Mouse (Mus musculus) intestine, embryonic 15.5 days (tissue): ENCODE results near the gene Abca13. TPM values are rescaled to one million over a fixed set of nuclear protein-coding genes. Genes with fewer than 3 reads are reported as not detected.
"Not testable (repeated sequence)": the region's sequence is repeated elsewhere in the genome, so short reads cannot be mapped to it uniquely, and the experiment has no call there.

Experiments used
- ATAC-seq: fragments of 200-750 bp; cut with Nextera tagmentation; 2 replicates; pipeline ENCODE4 v1.8.0; 2017; ENCODE audit warnings: moderate TSS enrichment, moderate library complexity
- H3K27ac ChIP-seq: fragments of 300-500 bp; sonication (generic); 2 replicates; pipeline ENCODE4 v1.5.1; 2015; ENCODE audit warnings: mild to moderate bottlenecking, inconsistent platforms
- H3K27me3 ChIP-seq: fragments of 300-500 bp; sonication (generic); replicated peaks from 2 replicates; pipeline ENCODE4 v1.6.1; 2015; ENCODE audit warnings: inconsistent platforms
- H3K36me3 ChIP-seq: fragments of 300-500 bp; sonication (generic); 2 replicates; pipeline ENCODE4 v1.6.1; 2015; ENCODE audit warnings: inconsistent platforms
- H3K4me1 ChIP-seq: fragments of 300-500 bp; sonication (generic); replicated peaks from 2 replicates; pipeline ENCODE4 v1.6.1; 2015; ENCODE audit warnings: inconsistent platforms
- H3K4me2 ChIP-seq: fragments of 300-500 bp; sonication (generic); replicated peaks from 2 replicates; pipeline ENCODE4 v1.6.1; 2015; ENCODE audit warnings: mild to moderate bottlenecking, inconsistent platforms
- H3K4me3 ChIP-seq: fragments of 300-500 bp; sonication (generic); replicated peaks from 2 replicates; pipeline ENCODE4 v1.5.1; 2015; ENCODE audit warnings: inconsistent platforms
- H3K9ac ChIP-seq: fragments of 300-500 bp; sonication (generic); 2 replicates; pipeline ENCODE4 v1.6.1; 2015; ENCODE audit warnings: inconsistent platforms
- H3K9me3 ChIP-seq: fragments of 300-500 bp; sonication (generic); 2 replicates; pipeline ENCODE4 v1.6.1; 2016; ENCODE audit warnings: inconsistent platforms
- WGBS: fragments of 180-500 bp; shearing (Covaris S2); methylation state at CpG from one replicate; pipeline ENCODE4 v1.1.7; 2015; 5-methylcytosine and 5-hydroxymethylcytosine counted together
- polyA plus RNA-seq: library from polyadenylated mRNA; unstranded; fragments of >200 nt; fragmentation: Nextera tagmentation; extraction: Ambion mirVana; gene quantifications from 2 replicates; pipeline ENCODE4 v1.2.1, GENCODE M21; 2015

The Abca13 gene
- polyA plus RNA-seq = 0.39 and 0.52 TPM in 2 replicates

DNA sequence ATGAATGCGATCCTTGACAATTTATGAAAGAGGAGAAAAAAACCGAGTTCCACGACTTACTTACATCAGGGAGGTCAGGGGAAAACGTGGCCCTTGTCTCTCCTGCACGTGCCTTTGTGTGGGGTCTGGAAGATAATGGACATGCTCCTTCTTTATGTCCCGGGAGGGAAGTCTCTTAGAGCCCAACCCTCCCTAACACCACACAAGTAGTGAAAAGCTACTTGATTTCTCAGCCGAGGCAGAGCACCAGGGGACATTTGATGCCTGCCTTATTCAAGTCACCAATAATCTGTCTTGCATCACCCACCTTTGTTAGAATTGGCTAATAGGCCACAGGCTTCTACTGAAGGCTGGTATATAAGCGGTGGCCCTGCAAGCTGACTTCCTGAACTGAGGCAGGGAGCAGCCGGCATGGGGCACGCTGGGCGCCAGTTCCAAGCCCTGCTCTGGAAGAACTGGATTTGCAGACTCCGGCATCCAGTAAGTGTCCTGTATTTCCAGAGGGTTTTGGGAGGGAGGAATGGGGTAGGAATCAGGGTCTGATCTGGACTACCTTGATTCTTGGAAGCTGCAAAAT, at the start of gene Abca13:
TSS of gene Abca13 (plus strand) at position 388 of the 577 bp plus-strand sequence.
- no peaks in the 10 kb centered on the region for H3K9me3 ChIP-seq
- no peak within 1 kb of the TSS for H3K9ac ChIP-seq
- H3K4me1 ChIP-seq = no peaks in the 10 kb centered on the region
- no peak within 1 kb of the TSS for H3K4me2 ChIP-seq
- H3K4me3 ChIP-seq = no peak within 1 kb of the TSS
- WGBS = 46% methylated on average over 12 of the region's 12 CpGs
- no peak for ATAC-seq
- no peaks in the 10 kb centered on the region for H3K27me3 ChIP-seq
- H3K27ac ChIP-seq = no peak within 1 kb of the TSS
- H3K36me3 ChIP-seq = no peaks in the 10 kb centered on the region

DNA sequence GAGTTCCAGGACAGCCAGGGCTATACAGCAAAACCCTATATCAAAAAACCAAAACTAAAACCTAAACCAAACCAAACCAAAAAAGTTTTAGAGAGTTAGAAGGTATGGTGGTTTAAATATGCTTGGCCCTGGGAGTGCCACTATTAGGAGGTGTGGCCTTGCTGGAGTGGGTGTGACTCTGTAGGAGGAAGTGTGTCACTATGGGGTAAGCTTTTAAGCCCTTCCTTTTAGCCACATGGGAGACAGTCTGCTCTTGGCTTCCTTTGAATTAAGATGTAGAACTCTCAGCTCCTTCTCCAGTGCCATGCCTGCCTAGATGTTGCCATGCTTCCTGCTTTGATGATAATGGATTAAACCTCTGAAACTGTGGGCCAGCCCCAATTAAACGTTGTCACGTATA, 46.6 kb upstream of the Abca13 start:
- H3K9ac ChIP-seq = no peak overlapping the region
- ATAC-seq = no peak

DNA sequence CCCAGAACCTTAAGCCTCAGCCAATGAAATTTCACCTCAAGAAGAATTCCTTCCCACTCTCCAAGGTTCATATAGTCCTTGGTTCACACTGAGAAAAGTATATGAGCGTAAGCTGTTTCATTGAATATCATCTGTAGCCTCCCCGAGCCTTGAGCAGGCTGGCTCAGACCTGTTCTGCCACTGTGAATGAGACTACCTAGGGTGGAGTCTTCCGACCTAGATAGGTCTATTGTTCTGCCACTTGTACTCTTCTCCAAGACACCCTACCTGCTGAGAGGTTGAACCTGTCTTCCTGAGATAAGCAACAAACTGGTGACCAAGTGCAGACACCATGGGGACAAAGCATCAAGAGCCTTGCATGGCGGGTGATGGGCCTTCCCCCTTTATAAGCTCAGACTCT, 45.6 kb upstream of the Abca13 start:
- Histone ChIP-seq H3K36me3 (no peaks in the 10 kb centered on the region), H3K27ac (no peak overlapping the region), H3K9me3 (no peaks in the 10 kb centered on the region), H3K9ac (no peak overlapping the region), H3K27me3 (no peaks in the 10 kb centered on the region), H3K4me1 (no peaks in the 10 kb centered on the region), H3K4me3 (no peak overlapping the region), H3K4me2 (no peak overlapping the region)
- 87% methylated on average over 4 of the region's 4 CpGs for WGBS
- ATAC-seq = no peak

More for the DNA sequence above, 46.6 kb upstream of the Abca13 start:
- Histone ChIP-seq H3K9me3 (no peaks in the 10 kb centered on the region), H3K36me3 (no peaks in the 10 kb centered on the region), H3K4me3 (no peak overlapping the region), H3K4me2 (no peak overlapping the region), H3K27ac (no peak overlapping the region), H3K27me3 (no peaks in the 10 kb centered on the region), H3K4me1 (no peaks in the 10 kb centered on the region)
- WGBS = 85% methylated on average over 2 of the region's 2 CpGs

DNA sequence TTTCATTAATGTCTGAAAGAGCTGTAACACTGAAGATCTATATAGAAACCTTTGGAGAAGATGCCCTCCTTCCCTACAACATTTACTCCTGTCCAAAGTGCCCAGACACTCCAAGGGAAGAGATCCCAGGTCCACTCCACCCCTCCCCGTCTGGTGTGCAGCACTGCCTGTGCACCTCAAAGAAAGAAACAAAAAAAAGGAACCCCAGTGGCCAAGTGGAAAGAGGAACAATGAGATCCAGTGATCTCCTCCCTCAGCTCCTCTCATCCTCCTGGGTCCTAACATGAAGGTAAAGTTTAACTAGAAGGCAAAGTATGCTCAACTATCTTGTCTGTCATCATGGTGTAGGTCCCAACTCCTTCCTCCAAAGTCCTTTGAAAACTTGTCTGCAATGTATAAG, 45.1 kb upstream of the Abca13 start:
- Histone ChIP-seq H3K4me1 (no peaks in the 10 kb centered on the region), H3K9ac (no peak overlapping the region), H3K27ac (no peak overlapping the region), H3K4me3 (no peak overlapping the region), H3K27me3 (no peaks in the 10 kb centered on the region), H3K9me3 (no peaks in the 10 kb centered on the region), H3K4me2 (no peak overlapping the region), H3K36me3 (no peaks in the 10 kb centered on the region)
- ATAC-seq = no peak
- 80% methylated on average over 1 of the region's 1 CpGs for WGBS

DNA sequence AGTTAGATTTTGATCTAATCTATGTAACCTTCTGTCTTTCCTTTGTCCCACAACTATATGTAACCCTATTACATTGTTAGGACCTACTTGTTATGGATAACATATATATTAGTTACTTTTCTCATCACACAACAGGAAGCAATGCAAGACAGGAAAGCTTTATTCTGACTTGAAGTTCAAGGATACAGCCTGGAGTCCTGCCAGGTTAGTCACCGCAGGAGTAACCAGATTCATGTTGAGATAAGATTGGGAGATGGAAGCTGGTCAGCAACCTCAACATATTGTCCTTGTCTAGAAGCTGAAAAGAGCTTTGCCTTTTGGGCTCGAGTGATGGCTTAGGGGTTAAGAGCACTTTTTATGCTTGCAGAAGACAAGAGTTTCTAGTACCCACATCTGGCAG, 43.5 kb upstream of the Abca13 start:
- H3K27ac ChIP-seq = no peak overlapping the region
- no peaks in the 10 kb centered on the region for H3K4me1 ChIP-seq
- H3K4me2 ChIP-seq = no peak overlapping the region
- no peak for ATAC-seq
- H3K9me3 ChIP-seq = no peaks in the 10 kb centered on the region
- H3K9ac ChIP-seq = no peak overlapping the region
- WGBS = 81% methylated on average over 2 of the region's 2 CpGs
- no peak overlapping the region for H3K4me3 ChIP-seq
- no peaks in the 10 kb centered on the region for H3K36me3 ChIP-seq
- no peaks in the 10 kb centered on the region for H3K27me3 ChIP-seq

DNA sequence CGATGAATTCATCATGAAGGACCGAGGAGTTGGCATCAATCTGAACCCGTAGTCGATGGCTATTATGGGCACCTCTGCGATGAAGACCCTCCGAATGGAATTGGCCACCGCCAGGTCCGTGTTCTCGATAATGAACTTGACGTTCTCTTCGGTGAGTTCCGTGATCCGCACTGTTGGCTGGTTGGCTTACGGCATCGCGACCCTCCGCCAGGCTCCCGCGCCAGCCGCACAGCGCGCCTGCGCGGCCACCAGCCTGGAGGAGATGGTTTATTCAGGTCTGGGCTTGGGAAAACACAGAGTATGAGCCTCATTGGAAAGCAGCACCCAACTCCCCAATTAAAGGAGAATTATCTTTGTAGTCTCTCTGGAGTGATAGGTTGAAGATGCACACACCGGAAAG, 41.3 kb upstream of the Abca13 start:
- not testable (repeated sequence) for H3K4me1 ChIP-seq, H3K27ac ChIP-seq, H3K9me3 ChIP-seq, H3K4me2 ChIP-seq, H3K36me3 ChIP-seq, H3K9ac ChIP-seq, ATAC-seq, H3K27me3 ChIP-seq, H3K4me3 ChIP-seq
- 82% methylated on average over 25 of the region's 25 CpGs for WGBS

DNA sequence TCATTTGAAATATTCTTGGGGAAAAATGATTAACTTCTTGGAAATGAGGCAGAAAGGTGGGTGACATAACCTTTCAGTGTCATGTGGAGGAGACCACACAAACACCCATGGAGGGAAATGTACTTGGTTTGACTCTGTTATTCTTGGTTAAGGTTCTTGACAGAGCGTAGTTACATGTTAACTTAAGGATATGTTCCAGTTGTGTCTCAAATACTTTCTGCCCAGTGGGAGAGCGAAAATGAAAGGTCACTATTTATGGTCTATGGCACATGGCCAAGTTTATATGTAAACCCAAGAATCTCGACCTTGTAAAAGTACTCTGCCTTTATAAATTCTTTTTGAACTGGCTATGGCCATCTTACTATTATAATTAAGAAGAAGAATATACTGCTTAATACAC, 31.8 kb upstream of the Abca13 start:
- Histone ChIP-seq H3K4me3 (no peak overlapping the region), H3K27ac (no peak overlapping the region), H3K9me3 (no peaks in the 10 kb centered on the region), H3K27me3 (no peaks in the 10 kb centered on the region), H3K4me2 (no peak overlapping the region), H3K36me3 (no peaks in the 10 kb centered on the region), H3K9ac (no peak overlapping the region), H3K4me1 (no peaks in the 10 kb centered on the region)
- WGBS = 27% methylated on average over 3 of the region's 3 CpGs
- ATAC-seq = peak; percentile 53

DNA sequence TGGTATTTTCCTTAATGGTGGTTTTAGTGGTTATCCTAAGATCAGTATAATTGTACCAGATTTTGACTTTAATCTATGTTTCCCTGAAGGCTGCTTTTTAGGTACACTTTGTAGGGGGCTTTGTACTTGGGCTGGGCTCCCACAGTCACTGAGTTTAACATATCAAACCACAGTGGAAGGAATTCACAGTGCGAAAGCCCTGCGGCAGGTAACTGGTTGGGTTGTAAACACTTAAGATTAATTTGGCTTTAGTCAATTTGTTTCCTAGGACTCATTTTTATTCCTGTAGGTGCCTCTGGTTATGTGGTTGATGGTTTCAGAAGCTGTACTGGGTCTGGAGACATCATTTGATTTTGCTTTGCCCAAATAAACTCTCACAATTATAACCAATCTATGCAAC, 24.4 kb upstream of the Abca13 start:
- Histone ChIP-seq H3K4me2 (no peak overlapping the region), H3K9me3 (no peaks in the 10 kb centered on the region), H3K27ac (no peak overlapping the region), H3K4me1 (no peaks in the 10 kb centered on the region), H3K9ac (no peak overlapping the region), H3K27me3 (no peaks in the 10 kb centered on the region), H3K36me3 (no peaks in the 10 kb centered on the region), H3K4me3 (no peak overlapping the region)
- ATAC-seq = no peak
- WGBS = 76% methylated on average over 2 of the region's 2 CpGs

DNA sequence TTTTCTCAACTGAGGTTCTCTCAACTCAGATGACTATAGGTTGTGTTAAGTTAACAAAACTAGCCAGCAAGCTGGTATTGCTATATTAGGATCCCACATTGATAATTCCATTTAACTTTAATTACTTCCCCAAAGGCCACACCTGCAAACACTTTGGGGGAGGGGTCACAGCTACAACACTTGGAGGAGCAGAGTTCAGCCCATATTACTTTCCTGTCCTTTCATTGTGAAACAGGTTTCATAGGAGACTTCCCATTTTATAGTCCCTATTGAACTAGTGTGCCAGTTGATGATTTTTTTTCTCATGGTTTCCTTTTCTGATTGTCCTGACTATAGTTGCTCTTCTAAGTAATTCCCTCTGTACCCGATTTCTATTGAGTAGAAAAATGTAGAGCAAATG, 10.3 kb upstream of the Abca13 start:
- H3K9me3 ChIP-seq = no peaks in the 10 kb centered on the region
- no peak overlapping the region for H3K9ac ChIP-seq
- H3K4me1 ChIP-seq = no peaks in the 10 kb centered on the region
- H3K27me3 ChIP-seq = no peaks in the 10 kb centered on the region
- H3K4me2 ChIP-seq = no peak overlapping the region
- ATAC-seq = no peak
- H3K27ac ChIP-seq = no peak overlapping the region
- WGBS = 77% methylated on average over 1 of the region's 1 CpGs
- no peaks in the 10 kb centered on the region for H3K36me3 ChIP-seq
- H3K4me3 ChIP-seq = no peak overlapping the region

DNA sequence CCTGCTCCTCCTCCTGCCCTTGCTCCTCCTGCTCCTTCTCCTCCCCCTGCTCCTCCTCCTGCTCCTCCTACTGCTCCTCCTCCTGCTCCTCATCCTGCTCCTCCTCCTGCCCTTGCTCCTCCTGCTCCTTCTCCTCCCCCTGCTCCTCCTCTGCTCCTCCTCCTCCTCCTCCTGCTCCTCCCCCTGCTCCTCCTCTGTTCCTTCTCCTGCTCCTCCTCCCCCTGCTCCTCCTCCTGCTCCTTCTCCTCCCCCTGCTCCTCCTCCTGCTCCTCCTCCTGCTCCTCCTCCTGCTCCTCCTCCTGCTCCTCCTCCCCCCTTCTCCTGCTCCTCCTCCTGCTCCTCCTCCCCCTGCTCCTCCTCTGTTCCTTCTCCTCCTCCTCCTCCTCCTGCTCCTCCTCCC, 2.3 kb upstream of the Abca13 start:
- H3K4me2 ChIP-seq, ATAC-seq: not testable (repeated sequence)

DNA sequence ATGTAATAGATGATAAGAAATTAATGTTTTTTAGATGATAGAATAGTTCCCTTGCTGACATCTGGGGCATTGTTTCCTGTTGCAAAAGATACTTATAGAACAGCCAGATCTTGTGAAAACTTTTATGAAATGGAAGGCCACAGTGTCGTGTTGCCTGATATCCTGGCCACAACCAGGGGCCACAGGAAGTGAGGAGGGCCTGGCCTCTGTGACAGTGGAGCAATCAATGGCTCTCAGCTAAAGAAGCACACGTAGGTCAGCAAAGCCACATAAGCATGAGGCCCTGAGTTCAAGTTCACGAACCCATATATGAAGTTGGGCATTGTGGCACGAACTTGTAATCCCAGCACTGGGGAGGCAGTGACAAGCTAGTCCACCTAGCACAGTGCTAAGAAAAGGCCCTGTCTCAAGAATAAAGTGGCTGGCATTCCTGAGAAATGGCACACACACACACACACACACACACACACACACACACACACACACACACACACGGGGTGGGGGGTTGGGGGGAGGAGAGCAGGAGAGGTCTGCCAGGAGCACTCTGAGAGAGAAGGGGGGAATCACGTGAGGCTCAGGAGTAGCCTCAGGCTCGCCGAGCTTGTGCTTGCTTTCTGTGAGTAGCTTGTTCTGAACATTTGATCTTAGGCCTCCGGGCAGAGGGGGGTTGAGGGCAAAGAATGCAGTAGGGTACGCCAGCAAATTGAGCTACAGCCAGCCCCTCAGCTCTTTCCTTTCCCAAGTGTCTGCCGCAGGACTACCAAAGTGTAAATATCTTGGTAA, 779 bp upstream of the Abca13 start:
- WGBS = 42% methylated on average over 10 of the region's 11 CpGs
- H3K27ac ChIP-seq = no peak overlapping the region
- no peak overlapping the region for H3K4me2 ChIP-seq
- no peaks in the 10 kb centered on the region for H3K9me3 ChIP-seq
- ATAC-seq = no peak
- H3K27me3 ChIP-seq = no peaks in the 10 kb centered on the region
- no peaks in the 10 kb centered on the region for H3K4me1 ChIP-seq
- H3K9ac ChIP-seq = no peak overlapping the region
- H3K36me3 ChIP-seq = no peaks in the 10 kb centered on the region
- H3K4me3 ChIP-seq = no peak overlapping the region

More for the DNA sequence above, 2.3 kb upstream of the Abca13 start:
- not testable (repeated sequence) for H3K4me3 ChIP-seq, H3K9me3 ChIP-seq, H3K27me3 ChIP-seq, H3K9ac ChIP-seq, H3K4me1 ChIP-seq, H3K27ac ChIP-seq, H3K36me3 ChIP-seq

DNA sequence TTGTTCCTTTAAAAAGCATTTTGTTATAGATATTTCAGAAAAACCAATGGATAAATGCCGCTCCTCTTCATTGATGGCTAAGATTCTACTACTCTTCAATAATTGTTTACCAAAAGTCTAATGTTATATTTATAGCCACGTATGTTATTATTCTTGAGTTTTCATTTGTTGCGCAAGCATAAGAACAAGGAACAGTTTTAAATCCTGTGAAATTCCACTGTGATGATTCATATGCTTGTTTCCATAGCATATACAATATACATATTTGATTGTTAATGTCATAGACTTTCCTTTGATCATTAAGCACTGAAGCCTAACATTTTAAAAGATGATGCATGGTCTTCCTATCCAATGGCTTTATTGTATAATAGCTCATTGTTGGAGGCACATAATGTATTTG, 3.1 kb downstream of the Abca13 start:
- no peak for ATAC-seq
- no peak overlapping the region for H3K9ac ChIP-seq
- no peaks in the 10 kb centered on the region for H3K4me1 ChIP-seq
- 82% methylated on average over 3 of the region's 3 CpGs for WGBS
- H3K4me2 ChIP-seq = no peak overlapping the region
- no peak overlapping the region for H3K4me3 ChIP-seq
- no peak overlapping the region for H3K27ac ChIP-seq
- no peaks in the 10 kb centered on the region for H3K36me3 ChIP-seq
- no peaks in the 10 kb centered on the region for H3K9me3 ChIP-seq
- no peaks in the 10 kb centered on the region for H3K27me3 ChIP-seq

DNA sequence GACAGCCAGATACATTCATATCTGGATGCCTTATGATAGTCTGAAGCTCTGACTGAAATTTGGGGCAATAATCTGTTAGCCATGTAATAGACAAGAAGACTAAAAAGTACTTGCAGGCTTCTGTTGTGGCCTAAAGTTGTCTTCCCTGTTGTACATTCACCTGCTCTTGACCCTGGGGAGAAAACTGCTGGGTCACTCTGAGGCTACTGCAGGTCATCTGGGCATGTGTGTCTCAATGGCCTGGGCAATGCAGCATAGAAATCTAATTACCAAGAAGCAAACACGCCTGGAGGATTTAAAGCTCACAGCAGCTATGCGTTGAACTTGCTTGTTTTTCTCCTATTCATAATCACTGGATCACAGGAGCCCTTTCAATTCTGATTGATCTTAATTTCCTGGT, 8.1 kb downstream of the Abca13 start:
- ATAC-seq = no peak
- H3K9ac ChIP-seq = no peak overlapping the region
- H3K4me1 ChIP-seq = no peaks in the 10 kb centered on the region
- H3K36me3 ChIP-seq = no peaks in the 10 kb centered on the region
- WGBS = 60% methylated on average over 2 of the region's 2 CpGs
- H3K27me3 ChIP-seq = no peaks in the 10 kb centered on the region
- no peak overlapping the region for H3K4me2 ChIP-seq
- no peak overlapping the region for H3K4me3 ChIP-seq
- no peaks in the 10 kb centered on the region for H3K9me3 ChIP-seq
- no peak overlapping the region for H3K27ac ChIP-seq
